Mouse (Mus musculus): ENCODE data around the gene Ddx23.

The Ddx23 gene

GRCm38 (mm10) chr15:98674994-98675545 is 12.4 kb upstream of the Ddx23 start:
- no peak for DNase-seq (ENCODE audit: low spot score in 2 of 2)

- DNase-seq (ENCODE audit: low spot score in 2 of 2) = no peak
Observed at GRCm38 (mm10) chr15:98674284-98674993, 11.7 kb upstream of the Ddx23 start.

GRCm38 (mm10) chr15:98673732-98674131 is 11.0 kb upstream of the Ddx23 start:
- DNase-seq (ENCODE audit: low spot score in 2 of 2) = no peak

DNA sequence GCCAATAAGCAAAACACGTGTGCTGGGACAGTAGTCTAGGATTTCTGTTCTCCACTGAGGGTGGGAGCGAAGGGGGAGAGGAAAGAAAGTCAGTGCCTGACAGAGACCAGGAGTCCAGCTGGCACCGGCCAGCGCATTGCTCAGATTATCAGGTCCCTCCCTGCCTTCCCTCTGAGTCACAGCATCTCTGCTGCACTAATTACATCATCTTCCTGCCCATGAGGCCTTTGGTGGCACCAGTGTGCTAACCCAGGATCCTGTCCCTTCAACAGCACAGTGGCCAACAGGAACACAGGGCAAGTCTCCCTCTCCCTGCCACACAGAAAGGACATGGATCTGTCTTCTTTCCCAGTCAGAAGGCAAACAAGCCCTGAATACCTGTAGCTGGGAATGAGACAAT is 9.9 kb upstream of the Ddx23 start:
- DNase-seq (ENCODE audit: low spot score in 2 of 2) = no peak

DNA sequence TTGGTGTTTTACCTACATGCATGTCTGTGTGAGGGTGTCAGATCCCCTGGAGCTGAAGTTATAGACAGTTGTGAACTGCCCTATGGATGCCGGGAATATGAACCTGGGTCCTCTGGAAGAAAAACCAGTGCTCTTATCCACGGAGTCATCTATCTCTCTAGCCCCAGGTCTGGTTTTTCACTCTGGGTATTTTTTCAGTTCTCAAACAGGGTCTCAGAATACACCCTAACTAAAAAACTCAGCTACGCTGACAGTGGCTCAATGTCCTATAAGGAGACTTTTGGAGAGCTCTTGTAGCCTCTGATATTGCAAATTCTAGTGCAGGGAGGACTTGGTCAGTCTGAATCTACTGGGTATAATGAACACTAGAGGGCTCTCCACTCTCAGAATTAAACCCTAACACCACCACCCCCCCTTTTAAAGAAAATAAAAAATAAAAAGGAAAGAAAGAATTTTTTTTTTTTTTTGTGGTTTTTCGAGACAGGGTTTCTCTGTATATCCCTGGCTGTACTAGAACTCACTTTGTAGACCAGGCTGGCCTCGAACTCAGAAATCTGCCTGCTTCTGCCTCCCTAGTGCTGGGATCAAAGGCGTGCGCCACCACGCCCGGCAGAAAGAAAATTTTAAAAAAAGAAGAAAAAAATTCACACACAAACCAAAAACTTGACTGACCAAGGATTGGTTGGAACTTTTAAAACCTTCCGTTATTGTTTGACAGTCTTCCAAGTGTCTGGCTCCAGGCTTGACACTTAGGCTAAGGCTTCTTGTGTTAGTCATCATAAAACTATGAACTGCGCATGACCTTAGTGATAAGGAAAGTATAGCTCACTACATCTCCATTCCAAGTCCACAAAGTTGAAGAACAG is 1.6 kb upstream of the Ddx23 start:
- no peak for DNase-seq (ENCODE audit: low spot score in 2 of 2)

- no peak for DNase-seq (ENCODE audit: low spot score in 2 of 2)
Observed at GRCm38 (mm10) chr15:98662198-98662566, 512 bp downstream of the Ddx23 start.

GRCm38 (mm10) chr15:98656982-98657751 is 5.5 kb downstream of the Ddx23 start:
- no peak for DNase-seq (ENCODE audit: low spot score in 2 of 2)

GRCm38 (mm10) chr15:98652174-98652573 is 10.5 kb downstream of the Ddx23 start:
- no peak for DNase-seq (ENCODE audit: low spot score in 2 of 2)

DNA sequence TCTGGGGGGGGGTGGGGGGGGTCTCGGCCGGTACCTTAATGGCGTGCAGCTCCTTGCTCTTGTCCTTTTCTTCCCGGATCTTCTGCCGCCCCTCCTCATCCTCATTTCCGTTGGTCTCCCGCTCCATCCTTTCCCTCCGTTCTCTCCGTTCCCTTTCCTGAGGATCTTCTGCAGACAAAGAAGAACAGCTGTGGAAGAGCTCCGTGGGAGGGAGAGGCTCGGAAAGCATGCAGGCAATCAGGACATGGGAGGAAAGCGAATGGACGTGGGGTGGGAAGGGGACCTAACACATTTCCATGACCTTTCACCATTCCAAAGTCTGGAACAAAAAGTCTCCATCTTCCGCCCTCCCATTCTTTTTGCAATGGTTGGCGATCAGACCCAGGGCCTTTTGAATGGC is 11.3 kb downstream of the Ddx23 start:
- no peak for DNase-seq (ENCODE audit: low spot score in 2 of 2)

- no peak for DNase-seq (ENCODE audit: low spot score in 2 of 2)
Observed at GRCm38 (mm10) chr15:98648071-98648470, 14.6 kb downstream of the Ddx23 start.

DNA sequence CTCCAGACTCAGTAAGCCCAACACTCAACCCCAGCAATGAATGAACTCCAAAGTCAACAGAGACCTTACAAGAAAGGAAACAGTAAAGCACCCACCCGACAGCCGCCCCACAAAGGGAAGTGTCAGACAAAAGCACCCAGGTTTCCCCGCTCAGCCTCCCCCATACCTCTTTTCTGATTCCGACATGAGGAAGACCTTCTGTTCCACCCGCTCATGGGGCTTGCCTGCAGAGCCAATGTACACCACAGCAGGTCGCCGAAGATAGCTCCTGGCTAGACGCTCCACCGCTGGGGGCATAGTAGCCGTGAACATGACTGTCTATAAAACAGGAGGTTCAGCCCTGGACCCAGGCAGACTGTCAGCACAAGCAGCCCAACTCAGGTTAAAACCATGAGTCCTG is 15.4 kb downstream of the Ddx23 start:
- DNase-seq (ENCODE audit: low spot score in 2 of 2) = no peak

- DNase-seq (ENCODE audit: low spot score in 2 of 2) = no peak
Observed at GRCm38 (mm10) chr15:98646737-98647136, 16.0 kb downstream of the Ddx23 start.

DNA sequence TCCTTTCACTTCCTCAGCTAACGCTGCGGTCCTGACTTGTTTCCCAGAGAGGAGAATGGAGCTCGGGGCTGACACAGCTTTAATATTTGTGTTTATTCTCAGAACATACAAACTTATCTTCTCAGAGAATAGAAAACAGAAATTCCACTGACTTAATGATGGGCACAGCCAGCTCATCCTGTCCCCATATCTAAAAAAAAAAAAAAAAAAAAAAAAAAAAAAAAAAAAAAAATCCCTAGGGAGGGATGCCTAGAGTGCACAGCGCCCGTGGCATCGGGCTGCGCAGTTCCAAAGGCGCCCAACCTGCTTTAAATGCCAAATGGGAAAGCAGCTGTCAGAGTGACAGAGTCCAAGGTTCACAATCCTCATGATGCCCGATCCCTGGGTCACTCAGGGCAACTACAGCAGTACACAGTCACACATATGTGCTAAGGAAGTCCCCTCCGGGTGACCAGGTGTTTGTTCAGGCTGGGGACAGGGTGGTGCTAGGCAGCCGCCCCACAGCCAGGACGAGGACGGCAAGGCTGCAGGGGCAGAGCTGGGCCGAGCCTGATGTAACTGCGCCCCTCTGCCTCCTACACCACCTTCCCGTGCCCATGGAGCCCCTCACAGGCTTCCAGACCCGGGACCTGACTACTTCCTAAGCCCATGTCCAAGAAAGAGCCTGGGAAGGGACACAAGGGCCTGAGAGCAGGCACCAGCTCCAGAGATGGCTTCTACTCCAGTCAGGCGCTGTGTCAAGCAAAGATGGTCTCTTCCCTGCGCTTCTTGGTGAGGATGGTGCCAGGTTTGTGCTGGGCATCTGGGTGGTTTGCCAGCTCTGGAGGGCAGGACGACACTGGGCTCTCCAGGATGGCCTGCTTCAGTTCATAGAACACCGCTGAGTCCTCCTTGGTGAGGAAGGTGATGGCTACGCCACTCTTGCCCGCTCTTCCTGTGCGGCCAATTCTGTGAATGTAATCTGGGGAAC is 17.4 kb downstream of the Ddx23 start:
- DNase-seq (ENCODE audit: low spot score in 2 of 2) = no peak

GRCm38 (mm10) chr15:98644406-98644805 is 18.3 kb downstream of the Ddx23 start:
- DNase-seq (ENCODE audit: low spot score in 2 of 2) = no peak

- DNase-seq (ENCODE audit: low spot score in 2 of 2) = no peak
Observed at GRCm38 (mm10) chr15:98640157-98640556, 22.5 kb downstream of the Ddx23 start.

DNA sequence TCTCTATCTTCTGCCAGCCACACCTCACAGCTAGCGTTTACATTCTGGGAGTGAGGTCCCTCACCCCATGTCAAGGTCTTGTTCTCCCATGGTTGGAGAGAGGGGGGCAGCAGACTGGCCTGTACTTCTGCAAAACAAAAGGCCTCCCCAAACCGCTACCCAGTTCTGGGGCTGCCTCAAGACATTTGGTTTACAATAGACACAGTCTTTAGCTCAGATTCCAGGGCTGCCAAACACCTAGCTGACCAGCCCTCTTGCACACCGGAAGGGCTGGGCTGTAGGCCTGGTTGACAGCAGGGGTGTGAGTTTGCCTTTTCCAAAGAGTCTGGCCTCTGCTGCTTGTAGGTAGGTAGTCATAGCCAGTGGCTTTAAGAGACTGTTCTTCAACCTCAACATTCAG is 25.5 kb downstream of the Ddx23 start:
- DNase-seq (ENCODE audit: low spot score in 2 of 2) = no peak

- DNase-seq (ENCODE audit: low spot score in 2 of 2) = no peak
Observed at GRCm38 (mm10) chr15:98636517-98636916, 26.2 kb downstream of the Ddx23 start.

DNA sequence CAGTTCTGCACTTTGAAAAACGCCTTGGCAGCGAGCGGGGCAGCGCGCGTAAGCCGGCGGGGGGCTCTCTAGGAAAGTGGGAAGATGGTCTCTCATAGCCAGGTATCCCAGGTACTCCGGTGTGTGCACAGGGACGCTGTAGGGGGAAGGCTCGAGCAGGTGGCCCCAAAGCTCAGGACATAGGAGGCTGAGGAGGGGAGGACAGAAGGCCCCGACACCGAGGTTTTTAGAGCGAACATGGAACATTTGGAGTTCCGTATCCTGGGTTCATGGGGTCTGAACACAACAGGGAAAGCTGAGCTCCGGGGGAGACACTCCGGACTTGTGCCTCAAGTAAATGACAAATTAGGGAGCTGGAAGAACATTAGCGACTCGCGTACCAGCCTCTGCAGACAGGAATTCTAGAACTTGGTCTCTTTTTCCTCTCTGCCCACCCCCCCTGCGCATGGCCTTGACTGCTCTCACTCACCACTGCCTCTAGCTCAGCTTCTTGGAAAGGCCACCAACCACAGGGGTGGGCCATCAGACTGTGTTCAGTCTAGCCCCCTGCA is 27.3 kb downstream of the Ddx23 start:
- DNase-seq (ENCODE audit: low spot score in 2 of 2) = no peak

GRCm38 (mm10) chr15:98634541-98635081 is 28.1 kb downstream of the Ddx23 start:
- peak in 1 of 2 experiments; percentile 16 for DNase-seq (ENCODE audit: low spot score in 2 of 2)

DNA sequence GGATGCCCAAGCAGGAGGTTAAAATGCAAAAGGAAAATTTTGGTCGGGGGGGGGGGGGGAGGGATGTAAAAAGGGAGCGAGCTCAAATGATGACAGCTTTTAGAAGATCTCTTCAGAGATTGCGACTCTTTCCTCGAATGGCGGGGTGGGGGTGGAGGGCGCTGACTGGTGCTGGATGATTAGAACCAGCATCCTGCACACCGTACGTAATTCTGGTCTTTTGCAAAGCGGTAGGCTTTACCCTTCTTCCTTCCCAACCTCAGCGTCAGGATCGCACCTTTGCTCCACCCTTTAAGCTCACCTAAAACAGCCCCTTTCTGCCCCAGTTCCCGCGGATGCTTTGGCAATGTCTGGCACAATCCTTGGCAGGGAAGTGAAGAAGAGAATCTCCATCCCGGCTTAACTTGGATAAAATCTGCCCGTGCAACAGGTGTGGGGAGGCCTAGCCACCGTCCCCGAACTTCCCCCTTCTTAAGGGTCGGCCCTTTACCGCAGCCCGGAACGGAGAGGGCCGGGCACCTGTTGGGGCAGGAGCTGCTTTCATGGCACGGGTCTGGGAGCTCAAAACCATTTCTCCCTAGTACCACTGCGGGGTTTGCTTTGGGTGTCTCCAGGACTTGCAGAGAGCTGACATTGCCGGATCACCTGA is 28.7 kb downstream of the Ddx23 start:
- no peak for DNase-seq (ENCODE audit: low spot score in 2 of 2)
